Mouse (Mus musculus) megakaryocyte, embryonic 14.5 days (primary cell): ENCODE results near the gene Tmem258. TPM values are rescaled to one million over a fixed set of nuclear protein-coding genes. Genes with fewer than 3 reads are reported as not detected.
"Not testable (repeated sequence)": the region's sequence is repeated elsewhere in the genome, so short reads cannot be mapped to it uniquely, and the experiment has no call there.

Experiments
- H3K27me3 ChIP-seq: replicated peaks from 2 replicates; pipeline ENCODE3; 2012; ENCODE audit warnings: inconsistent platforms
- H3K36me3 ChIP-seq: replicated peaks from 2 replicates; pipeline ENCODE3; 2012; ENCODE audit warnings: low read length, inconsistent platforms, mixed read lengths
- H3K4me1 ChIP-seq: 2 replicates; pipeline ENCODE4 v1.6.1; 2012; ENCODE audit warnings: inconsistent platforms
- H3K4me3 ChIP-seq: replicated peaks from 2 replicates; pipeline ENCODE3; 2012; ENCODE audit warnings: moderate library complexity, mild to moderate bottlenecking, inconsistent platforms
- H3K9me3 ChIP-seq: 2 replicates; pipeline ENCODE4 v1.6.1; 2012; ENCODE audit warnings: inconsistent platforms
- FLI1 ChIP-seq: IDR thresholded peaks from 2 replicates; pipeline ENCODE4 v1.6.1; 2012; ENCODE audit warnings: low read length, inconsistent platforms, mixed read lengths
- GATA1 ChIP-seq: IDR thresholded peaks from 3 replicates; pipeline ENCODE4 v1.6.1; 2012; ENCODE audit warnings: mixed read lengths, low read length, inconsistent platforms, borderline replicate concordance
- polyA plus RNA-seq: library from polyadenylated mRNA; stranded (reverse); fragments of >175 nt; gene quantifications from 2 replicates; pipeline ENCODE4 v1.2.3, GENCODE M21; 2012; ENCODE audit warnings: low replicate concordance; ENCODE audit not compliant: insufficient read depth

The Tmem258 gene
- 17.7 TPM in 1 of 2 replicates, not detected in the other for polyA plus RNA-seq

GRCm38 (mm10) chr19:10203848-10204615 is at the start of gene Tmem258, which contains the start of gene Fen1:
Gene Tmem258, plus strand, starts transcription at chr19:10204014.
Gene Fen1, minus strand, starts transcription at chr19:10204169.
- peaks cover 46% of the 10 kb centered on the region for H3K4me1 ChIP-seq
- no peaks in the 10 kb centered on the region for H3K27me3 ChIP-seq
- H3K9me3 ChIP-seq = no peaks in the 10 kb centered on the region
- TF ChIP-seq GATA1 (no peak), FLI1 (peak; percentile 65)
- peaks cover 66% of the 10 kb centered on the region for H3K36me3 ChIP-seq
- peak within 1 kb of the TSS; percentile 93 for H3K4me3 ChIP-seq

GRCm38 (mm10) chr19:10157725-10158124 is 46.1 kb upstream of the Tmem258 start:
- Histone ChIP-seq H3K4me3 (no peak overlapping the region), H3K9me3 (peaks cover 7% of the 10 kb centered on the region), H3K4me1 (peaks cover 13% of the 10 kb centered on the region), H3K27me3 (peaks cover 4% of the 10 kb centered on the region), H3K36me3 (no peaks in the 10 kb centered on the region)
- TF ChIP-seq FLI1 = no peak
- no peak for TF ChIP-seq GATA1

- Histone ChIP-seq H3K36me3 (no peaks in the 10 kb centered on the region), H3K27me3 (no peaks in the 10 kb centered on the region), H3K4me3 (no peak overlapping the region), H3K9me3 (peaks cover 9% of the 10 kb centered on the region), H3K4me1 (peaks cover 36% of the 10 kb centered on the region)
- TF ChIP-seq GATA1 = no peak
- no peak for TF ChIP-seq FLI1
Observed at GRCm38 (mm10) chr19:10163896-10164295, 39.9 kb upstream of the Tmem258 start.

GRCm38 (mm10) chr19:10165928-10166327 is 37.9 kb upstream of the Tmem258 start:
- not testable (repeated sequence) for H3K36me3 ChIP-seq, H3K9me3 ChIP-seq, H3K27me3 ChIP-seq

GRCm38 (mm10) chr19:10167112-10167511 is 36.7 kb upstream of the Tmem258 start:
- Histone ChIP-seq H3K27me3 (no peaks in the 10 kb centered on the region), H3K4me3 (no peak overlapping the region), H3K36me3 (no peaks in the 10 kb centered on the region), H3K4me1 (peaks cover 43% of the 10 kb centered on the region), H3K9me3 (peaks cover 8% of the 10 kb centered on the region)
- TF ChIP-seq FLI1 (no peak), GATA1 (no peak)

More at GRCm38 (mm10) chr19:10165928-10166327, 37.9 kb upstream of the Tmem258 start:
- not testable (repeated sequence) for H3K4me3 ChIP-seq
- peaks cover 38% of the 10 kb centered on the region for H3K4me1 ChIP-seq

GRCm38 (mm10) chr19:10167951-10168350 is 35.9 kb upstream of the Tmem258 start:
- no peak overlapping the region for H3K4me3 ChIP-seq
- H3K4me1 ChIP-seq = peaks cover 51% of the 10 kb centered on the region
- H3K36me3 ChIP-seq = no peaks in the 10 kb centered on the region
- H3K9me3 ChIP-seq = peaks cover under 1% of the 10 kb centered on the region; the same call in 1 of the 2 replicates
- no peaks in the 10 kb centered on the region for H3K27me3 ChIP-seq
- TF ChIP-seq FLI1 = no peak
- no peak for TF ChIP-seq GATA1

GRCm38 (mm10) chr19:10168441-10168840 is 35.4 kb upstream of the Tmem258 start:
- H3K36me3 ChIP-seq = no peaks in the 10 kb centered on the region
- no peak overlapping the region for H3K4me3 ChIP-seq
- no peaks in the 10 kb centered on the region for H3K9me3 ChIP-seq
- H3K4me1 ChIP-seq = peaks cover 54% of the 10 kb centered on the region
- H3K27me3 ChIP-seq = no peaks in the 10 kb centered on the region
- TF ChIP-seq FLI1 (no peak), GATA1 (no peak)

- Histone ChIP-seq H3K36me3 (no peaks in the 10 kb centered on the region), H3K4me1 (peaks cover 54% of the 10 kb centered on the region), H3K4me3 (no peak overlapping the region), H3K9me3 (no peaks in the 10 kb centered on the region), H3K27me3 (no peaks in the 10 kb centered on the region)
- TF ChIP-seq GATA1 = no peak
- no peak for TF ChIP-seq FLI1
Observed at GRCm38 (mm10) chr19:10169179-10169578, 34.6 kb upstream of the Tmem258 start.

- not testable (repeated sequence) for H3K9me3 ChIP-seq, H3K27me3 ChIP-seq, H3K36me3 ChIP-seq, H3K4me3 ChIP-seq
- H3K4me1 ChIP-seq = peaks cover 56% of the 10 kb centered on the region
Observed at GRCm38 (mm10) chr19:10169692-10170330, 34.0 kb upstream of the Tmem258 start.

- H3K27me3 ChIP-seq = no peaks in the 10 kb centered on the region
- no peak overlapping the region for H3K4me3 ChIP-seq
- TF ChIP-seq GATA1 (no peak), FLI1 (no peak)
- no peaks in the 10 kb centered on the region for H3K9me3 ChIP-seq
- H3K4me1 ChIP-seq = peaks cover 61% of the 10 kb centered on the region
- H3K36me3 ChIP-seq = no peaks in the 10 kb centered on the region
Observed at GRCm38 (mm10) chr19:10170466-10170865, 33.3 kb upstream of the Tmem258 start.

GRCm38 (mm10) chr19:10171359-10171758 is 32.5 kb upstream of the Tmem258 start:
- Histone ChIP-seq H3K36me3 (no peaks in the 10 kb centered on the region), H3K9me3 (no peaks in the 10 kb centered on the region), H3K27me3 (no peaks in the 10 kb centered on the region), H3K4me3 (no peak overlapping the region), H3K4me1 (peaks cover 70% of the 10 kb centered on the region)
- TF ChIP-seq GATA1 (no peak), FLI1 (no peak)
